Mouse (Mus musculus) embryonic facial prominence, embryonic 14.5 days (tissue): ENCODE measurements around the gene Dnajb1. TPM values are rescaled to one million over a fixed set of nuclear protein-coding genes. Genes with fewer than 3 reads are reported as not detected.
A peak's percentile ranks its signal among the peaks of the same experiment; 100 is the strongest.

Experiments used
- ATAC-seq: fragments of 200-750 bp; cut with Nextera tagmentation; 2 replicates; pipeline ENCODE4 v1.8.0; 2017; ENCODE audit warnings: low read depth, moderate number of reproducible peaks, moderate TSS enrichment
- DNase-seq: peaks from one replicate; pipeline ENCODE4 v3.0.0-alpha.2; 2015; ENCODE audit warnings: low spot score
- H3K27ac ChIP-seq: fragments of 300-500 bp; sonication (generic); replicated peaks from 2 replicates; pipeline ENCODE4 v1.5.1; 2014; ENCODE audit warnings: low read depth, mild to moderate bottlenecking, low read length, moderate library complexity
- H3K27me3 ChIP-seq: fragments of 300-500 bp; sonication (generic); replicated peaks from 2 replicates; pipeline ENCODE4 v1.6.1; 2014; ENCODE audit warnings: low read length; ENCODE audit not compliant: control insufficient read depth, insufficient read depth
- H3K36me3 ChIP-seq: fragments of 300-500 bp; sonication (generic); 2 replicates; pipeline ENCODE4 v1.6.1; 2014; ENCODE audit warnings: low read length, mixed read lengths; ENCODE audit not compliant: control insufficient read depth, insufficient read depth
- H3K4me1 ChIP-seq: fragments of 300-500 bp; sonication (generic); 2 replicates; pipeline ENCODE4 v1.6.1; 2014; ENCODE audit warnings: antibody characterized with exemption, low read length; ENCODE audit not compliant: control insufficient read depth, insufficient read depth
- H3K4me2 ChIP-seq: fragments of 300-500 bp; sonication (generic); 2 replicates; pipeline ENCODE4 v1.6.1; 2014; ENCODE audit warnings: low read depth, mild to moderate bottlenecking, low read length, moderate library complexity, mixed read lengths
- H3K4me3 ChIP-seq: fragments of 300-500 bp; sonication (generic); 2 replicates; pipeline ENCODE4 v1.5.1; 2014; ENCODE audit warnings: low read depth, mild to moderate bottlenecking, low read length
- H3K9ac ChIP-seq: fragments of 300-500 bp; sonication (generic); 2 replicates; pipeline ENCODE4 v1.6.1; 2014; ENCODE audit warnings: low read depth, mild to moderate bottlenecking, low read length, moderate library complexity, mixed read lengths
- H3K9me3 ChIP-seq: fragments of 300-500 bp; sonication (generic); 2 replicates; pipeline ENCODE4 v1.6.1; 2016; ENCODE audit warnings: low read length; ENCODE audit not compliant: control insufficient read depth
- WGBS: fragments of 180-500 bp; shearing (Covaris S2); extraction: QIAGEN DNeasy Blood & Tissue Kit; methylation state at CpG from one replicate; pipeline ENCODE4 v1.1.7; 2014; 5-methylcytosine and 5-hydroxymethylcytosine counted together
- polyA plus RNA-seq: library from polyadenylated mRNA; unstranded; fragments of >200 nt; fragmentation: Nextera tagmentation; extraction: Ambion mirVana; gene quantifications from 2 replicates; pipeline ENCODE4 v1.2.1, GENCODE M21; 2014

The Dnajb1 gene
- polyA plus RNA-seq, 1 experiment from 2014 or later: 47.2 TPM

GRCm38 (mm10) chr8:83575561-83576515 is 32.2 kb upstream of the Dnajb1 start:
- no peaks in the 10 kb centered on the region for H3K9me3 ChIP-seq
- H3K27ac ChIP-seq: peak overlapping the region; percentile 50
- peak overlapping the region; percentile 24; the same call in 1 of the 2 replicates for H3K4me2 ChIP-seq
- peak overlapping the region; percentile 43; the same call in 1 of the 2 replicates for H3K9ac ChIP-seq
- ATAC-seq (peak; percentile 38), DNase-seq (peak; percentile 58)
- H3K4me1 ChIP-seq: peaks cover 25% of the 10 kb centered on the region
- H3K27me3 ChIP-seq: no peaks in the 10 kb centered on the region
- H3K36me3 ChIP-seq: peaks cover 40% of the 10 kb centered on the region
- WGBS: 60% methylated on average over 17 of the region's 17 CpGs
- H3K4me3 ChIP-seq: no peak overlapping the region

GRCm38 (mm10) chr8:83576516-83576895 is 31.5 kb upstream of the Dnajb1 start:
- H3K4me3 ChIP-seq: no peak overlapping the region
- no peaks in the 10 kb centered on the region for H3K9me3 ChIP-seq
- H3K27me3 ChIP-seq: no peaks in the 10 kb centered on the region
- H3K4me2 ChIP-seq: peak overlapping the region; percentile 24; the same call in 1 of the 2 replicates
- 0 out of 2 replicates have a peak overlapping the region, but pooled peaks have one; percentile 43 for H3K9ac ChIP-seq
- H3K27ac ChIP-seq: peak overlapping the region; percentile 50
- no peak for ATAC-seq
- H3K4me1 ChIP-seq: peaks cover 25% of the 10 kb centered on the region
- H3K36me3 ChIP-seq: peaks cover 33% of the 10 kb centered on the region
- DNase-seq: peak; percentile 34
- WGBS: 42% methylated on average over 3 of the region's 4 CpGs

- H3K27me3 ChIP-seq: no peaks in the 10 kb centered on the region
- no peak overlapping the region for H3K4me2 ChIP-seq
- peaks cover 25% of the 10 kb centered on the region for H3K4me1 ChIP-seq
- DNase-seq (no peak), ATAC-seq (no peak)
- 46% methylated on average over 4 of the region's 4 CpGs for WGBS
- H3K9me3 ChIP-seq: no peaks in the 10 kb centered on the region
- peak overlapping the region; percentile 50 for H3K27ac ChIP-seq
- no peak overlapping the region for H3K4me3 ChIP-seq
- H3K9ac ChIP-seq: peak overlapping the region; percentile 27; the same call in 1 of the 2 replicates
- H3K36me3 ChIP-seq: peaks cover 29% of the 10 kb centered on the region
Measured at GRCm38 (mm10) chr8:83576921-83577320, 31.1 kb upstream of the Dnajb1 start.

- Histone ChIP-seq H3K27ac (peak overlapping the region; percentile 50; the same call in 1 of the 2 replicates), H3K4me3 (no peak overlapping the region), H3K4me2 (no peak overlapping the region), H3K9me3 (no peaks in the 10 kb centered on the region), H3K36me3 (peaks cover 25% of the 10 kb centered on the region), H3K27me3 (no peaks in the 10 kb centered on the region), H3K9ac (0 out of 2 replicates have a peak overlapping the region, but pooled peaks have one; percentile 27), H3K4me1 (peaks cover 25% of the 10 kb centered on the region)
- no peak for ATAC-seq
- 53% methylated on average over 9 of the region's 9 CpGs for WGBS
- DNase-seq: no peak
Measured at GRCm38 (mm10) chr8:83577384-83577791, 30.6 kb upstream of the Dnajb1 start.

- peaks cover 25% of the 10 kb centered on the region for H3K4me1 ChIP-seq
- H3K9ac ChIP-seq: no peak overlapping the region
Measured at GRCm38 (mm10) chr8:83578131-83579055, 29.6 kb upstream of the Dnajb1 start.

GRCm38 (mm10) chr8:83579676-83580075 is 28.3 kb upstream of the Dnajb1 start:
- Histone ChIP-seq H3K36me3 (0 out of 2 replicates have a peak, but pooled peaks cover 11% of the 10 kb centered on the region), H3K9ac (no peak overlapping the region), H3K27ac (no peak overlapping the region)

More at GRCm38 (mm10) chr8:83578131-83579055, 29.6 kb upstream of the Dnajb1 start:
- DNase-seq (no peak), ATAC-seq (no peak)
- Histone ChIP-seq H3K4me3 (no peak overlapping the region), H3K27me3 (no peaks in the 10 kb centered on the region), H3K27ac (no peak overlapping the region), H3K9me3 (no peaks in the 10 kb centered on the region), H3K36me3 (peaks cover 15% of the 10 kb centered on the region), H3K4me2 (no peak overlapping the region)
- 71% methylated on average over 17 of the region's 17 CpGs for WGBS

GRCm38 (mm10) chr8:83580826-83581225 is 27.2 kb upstream of the Dnajb1 start:
- Histone ChIP-seq H3K4me3 (no peak overlapping the region), H3K27ac (no peak overlapping the region), H3K4me1 (peaks cover 21% of the 10 kb centered on the region), H3K27me3 (no peaks in the 10 kb centered on the region), H3K4me2 (no peak overlapping the region), H3K9ac (no peak overlapping the region), H3K9me3 (no peaks in the 10 kb centered on the region), H3K36me3 (peaks cover 15% of the 10 kb centered on the region; the same call in 1 of the 2 replicates)
- ATAC-seq (no peak), DNase-seq (no peak)
- 84% methylated on average over 8 of the region's 8 CpGs for WGBS

More at GRCm38 (mm10) chr8:83579676-83580075, 28.3 kb upstream of the Dnajb1 start:
- peaks cover 25% of the 10 kb centered on the region for H3K4me1 ChIP-seq
- no peaks in the 10 kb centered on the region for H3K9me3 ChIP-seq
- no peak overlapping the region for H3K4me2 ChIP-seq
- ATAC-seq: no peak
- no peak for DNase-seq
- 82% methylated on average over 8 of the region's 8 CpGs for WGBS
- H3K27me3 ChIP-seq: no peaks in the 10 kb centered on the region
- no peak overlapping the region for H3K4me3 ChIP-seq

- WGBS: 87% methylated on average over 8 of the region's 8 CpGs
- H3K4me3 ChIP-seq: no peak overlapping the region
- H3K9me3 ChIP-seq: no peaks in the 10 kb centered on the region
- no peak for ATAC-seq
- H3K36me3 ChIP-seq: peaks cover 18% of the 10 kb centered on the region; the same call in 1 of the 2 replicates
- no peaks in the 10 kb centered on the region for H3K27me3 ChIP-seq
- H3K27ac ChIP-seq: no peak overlapping the region
- peaks cover 10% of the 10 kb centered on the region for H3K4me1 ChIP-seq
- no peak for DNase-seq
- H3K9ac ChIP-seq: no peak overlapping the region
- no peak overlapping the region for H3K4me2 ChIP-seq
Measured at GRCm38 (mm10) chr8:83582226-83582625, 25.8 kb upstream of the Dnajb1 start.
